Mouse (Mus musculus): ENCODE results near the gene Atp13a2. TPM values are rescaled to one million over a fixed set of nuclear protein-coding genes. Genes with fewer than 3 reads are reported as not detected.

Atp13a2 gene
- polyA plus RNA-seq (2017; shearing (Covaris generic)) = 6.6 TPM

DNA sequence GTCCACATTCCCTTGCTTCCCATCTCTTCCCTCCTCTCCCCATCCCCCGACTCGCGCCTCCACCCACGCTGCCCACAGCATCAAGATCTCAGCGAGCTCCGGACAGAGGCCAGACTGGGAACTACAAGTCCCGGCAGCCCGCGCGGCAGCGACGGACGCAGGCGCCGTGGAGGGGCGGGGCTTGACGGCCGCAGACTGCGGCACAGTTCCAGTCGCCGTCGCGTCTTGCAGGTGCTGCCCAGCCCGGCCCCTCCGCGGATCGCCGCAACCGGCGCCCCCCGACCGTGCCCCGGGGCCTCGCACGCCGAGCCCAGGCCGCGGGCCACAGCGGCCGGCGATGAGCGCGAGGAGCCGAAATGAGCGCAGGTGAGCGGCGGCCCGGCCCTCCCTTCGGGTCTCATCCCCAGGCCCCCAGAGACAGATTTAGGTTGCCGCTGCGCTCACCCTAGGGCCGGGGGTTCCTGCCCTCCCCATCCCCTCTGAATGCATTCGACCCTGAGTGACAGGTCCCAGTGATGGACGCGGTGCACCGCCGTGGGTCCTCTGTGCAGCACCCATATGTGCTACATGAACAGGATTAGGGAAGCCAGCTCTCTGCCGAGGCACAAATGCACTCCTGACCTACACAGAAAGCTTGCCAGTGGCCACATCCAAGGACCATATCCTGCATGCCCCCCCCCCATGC is at the start of gene Atp13a2:
Gene Atp13a2, plus strand, starts transcription at position 163 of the 685 bp plus-strand sequence.

DNA sequence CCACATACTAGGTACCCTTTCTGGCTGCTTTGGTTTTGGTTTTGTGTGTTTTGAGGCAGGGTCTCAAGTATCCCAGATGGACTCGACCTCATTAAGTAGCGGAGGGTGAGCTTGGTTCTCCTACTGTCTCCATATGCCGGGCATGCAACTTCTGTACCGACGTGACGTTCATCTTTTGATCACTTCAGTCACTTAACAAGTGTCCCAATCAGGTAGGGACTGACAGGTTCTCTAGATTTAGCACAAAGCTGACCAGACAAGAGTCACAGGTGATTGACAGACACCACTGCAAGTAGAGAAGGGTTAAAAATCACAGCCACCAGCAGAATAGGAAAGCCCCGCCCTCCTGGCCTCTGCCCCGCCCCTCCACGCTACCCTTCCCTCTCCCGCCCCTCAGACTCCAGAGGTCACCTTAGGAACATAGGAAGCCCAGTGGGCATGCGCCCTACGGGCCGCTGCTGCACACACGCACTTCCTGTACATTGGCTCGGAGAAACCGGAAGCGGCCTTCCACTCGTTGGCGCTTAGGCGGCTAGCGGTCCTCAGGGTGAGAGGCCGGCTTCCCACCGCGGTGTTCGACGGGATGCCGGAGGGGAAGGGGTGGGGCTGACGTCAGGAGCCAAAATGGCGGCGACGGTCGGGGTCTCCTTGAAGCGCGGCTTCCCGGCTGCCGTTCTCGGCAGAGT is 25.7 kb upstream of the Atp13a2 start, which contains the start of gene Sdhb:
Gene Sdhb, plus strand, starts transcription at position 423 of the 686 bp plus-strand sequence.

DNA sequence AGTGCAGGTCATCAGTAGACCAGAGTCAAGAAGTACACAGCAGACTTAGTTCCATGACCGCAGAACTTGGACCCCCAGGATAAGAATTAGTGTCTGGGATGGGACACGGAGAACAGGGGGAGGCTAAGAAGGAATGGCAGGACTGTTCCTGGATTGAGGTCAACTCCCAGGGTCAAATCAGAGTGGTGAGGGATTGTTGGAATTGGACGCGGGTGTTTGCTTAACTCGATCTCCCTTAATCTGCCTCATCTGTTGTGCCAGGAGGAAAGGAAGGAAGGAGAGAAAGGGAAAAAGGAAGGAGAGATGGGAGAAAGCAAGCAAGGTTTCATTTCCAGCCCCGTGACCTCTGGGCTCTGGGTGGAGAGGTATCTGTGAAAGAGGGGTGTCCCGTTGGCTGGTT is 23.4 kb downstream of the Atp13a2 start, which contains the start of gene Mfap2:
Gene Mfap2, plus strand, starts transcription at position 301 of the 400 bp plus-strand sequence.

Other genes starting within 250 kb of the Atp13a2 start
- not detected for gene Padi6, start 244.2 kb upstream of the Atp13a2 start, polyA plus RNA-seq (2017; shearing (Covaris generic))
- 6.3 TPM for gene Padi4, start 212.6 kb upstream of the Atp13a2 start, polyA plus RNA-seq (2017; shearing (Covaris generic))
- 0.50 TPM for gene Padi3, start 176.2 kb upstream of the Atp13a2 start, polyA plus RNA-seq (2017; shearing (Covaris generic))
- gene Padi1, start 141.1 kb upstream of the Atp13a2 start, polyA plus RNA-seq (2017; shearing (Covaris generic)) = 0.42 TPM
- 20.6 TPM for gene Padi2, start 80.5 kb upstream of the Atp13a2 start, polyA plus RNA-seq (2017; shearing (Covaris generic))
- 331 TPM for gene Sdhb, start 25.7 kb upstream of the Atp13a2 start, polyA plus RNA-seq (2017; shearing (Covaris generic))
- not detected for gene Mfap2, start 23.5 kb downstream of the Atp13a2 start, polyA plus RNA-seq (2017; shearing (Covaris generic))
- 0.50 TPM for gene Crocc, start 73.7 kb downstream of the Atp13a2 start, polyA plus RNA-seq (2017; shearing (Covaris generic))
- gene Necap2, start 91.5 kb downstream of the Atp13a2 start, polyA plus RNA-seq (2017; shearing (Covaris generic)) = 168 TPM
- gene Spata21, start 101.5 kb downstream of the Atp13a2 start, polyA plus RNA-seq (2017; shearing (Covaris generic)) = 0.66 TPM
- gene Szrd1, start 152.9 kb downstream of the Atp13a2 start, polyA plus RNA-seq (2017; shearing (Covaris generic)) = 79.6 TPM
- gene Fbxo42, start 161.0 kb downstream of the Atp13a2 start, polyA plus RNA-seq (2017; shearing (Covaris generic)) = 9.3 TPM
- gene Rsg1, start 227.1 kb downstream of the Atp13a2 start, polyA plus RNA-seq (2017; shearing (Covaris generic)) = 5.8 TPM